Mouse (Mus musculus): ENCODE measurements around the gene Btnl2. TPM values are rescaled to one million over a fixed set of nuclear protein-coding genes. Genes with fewer than 3 reads are reported as not detected.

Gene Btnl2
- polyA plus RNA-seq, 1 experiment from 2014 or later = not detected

- Histone ChIP-seq H3K9ac (replicated peaks; ENCODE audit: low read length) (no peak overlapping the region), H3K27ac (ENCODE audit: low read length) (no peak overlapping the region), H3K4me3 (ENCODE audit: low read length) (no peak overlapping the region), H3K9me3 (ENCODE audit: low read length) (no peaks in the 10 kb centered on the region), H3K4me2 (replicated peaks; ENCODE audit: low read depth, low read length) (no peak overlapping the region), H3K27me3 (ENCODE audit: insufficient read depth, low read length) (0 out of 2 replicates have a peak, but pooled peaks cover 3% of the 10 kb centered on the region), H3K36me3 (ENCODE audit: insufficient read depth, low read length) (no peaks in the 10 kb centered on the region), H3K4me1 (ENCODE audit: insufficient read depth, low read length) (no peaks in the 10 kb centered on the region)
- WGBS = 84% methylated on average over 4 of the region's 4 CpGs
- ATAC-seq (ENCODE audit: low FRiP score, low TSS enrichment) = no peak
Observed at GRCm38 (mm10) chr17:34344882-34345281, 9.7 kb upstream of the Btnl2 start.

- Histone ChIP-seq H3K4me2 (replicated peaks; ENCODE audit: low read depth, low read length) (no peak overlapping the region), H3K36me3 (ENCODE audit: insufficient read depth, low read length) (no peaks in the 10 kb centered on the region), H3K4me1 (ENCODE audit: insufficient read depth, low read length) (no peaks in the 10 kb centered on the region), H3K9me3 (ENCODE audit: low read length) (no peaks in the 10 kb centered on the region), H3K4me3 (ENCODE audit: low read length) (no peak overlapping the region), H3K9ac (replicated peaks; ENCODE audit: low read length) (no peak overlapping the region), H3K27ac (ENCODE audit: low read length) (no peak overlapping the region), H3K27me3 (ENCODE audit: insufficient read depth, low read length) (0 out of 2 replicates have a peak, but pooled peaks cover 3% of the 10 kb centered on the region)
- WGBS = 81% methylated on average over 7 of the region's 7 CpGs
- ATAC-seq (ENCODE audit: low FRiP score, low TSS enrichment) = no peak
Observed at GRCm38 (mm10) chr17:34345486-34345885, 9.1 kb upstream of the Btnl2 start.

GRCm38 (mm10) chr17:34346041-34346440, 8.6 kb upstream of the Btnl2 start:
- H3K9me3 ChIP-seq (ENCODE audit: low read length) = no peaks in the 10 kb centered on the region
- no peak overlapping the region for H3K4me2 ChIP-seq (replicated peaks; ENCODE audit: low read depth, low read length)
- H3K4me1 ChIP-seq (ENCODE audit: insufficient read depth, low read length) = no peaks in the 10 kb centered on the region
- WGBS = 81% methylated on average over 3 of the region's 3 CpGs
- H3K9ac ChIP-seq (replicated peaks; ENCODE audit: low read length) = no peak overlapping the region
- H3K36me3 ChIP-seq (ENCODE audit: insufficient read depth, low read length) = no peaks in the 10 kb centered on the region
- H3K27me3 ChIP-seq (ENCODE audit: insufficient read depth, low read length) = 0 out of 2 replicates have a peak, but pooled peaks cover 3% of the 10 kb centered on the region
- no peak overlapping the region for H3K27ac ChIP-seq (ENCODE audit: low read length)
- no peak for ATAC-seq (ENCODE audit: low FRiP score, low TSS enrichment)
- H3K4me3 ChIP-seq (ENCODE audit: low read length) = no peak overlapping the region

GRCm38 (mm10) chr17:34347606-34348308, 6.9 kb upstream of the Btnl2 start:
- no peaks in the 10 kb centered on the region for H3K4me1 ChIP-seq (ENCODE audit: insufficient read depth, low read length)
- WGBS = 67% methylated on average over 6 of the region's 6 CpGs
- no peaks in the 10 kb centered on the region for H3K36me3 ChIP-seq (ENCODE audit: insufficient read depth, low read length)
- no peaks in the 10 kb centered on the region for H3K9me3 ChIP-seq (ENCODE audit: low read length)
- 0 out of 2 replicates have a peak, but pooled peaks cover 3% of the 10 kb centered on the region for H3K27me3 ChIP-seq (ENCODE audit: insufficient read depth, low read length)
- no peak overlapping the region for H3K27ac ChIP-seq (ENCODE audit: low read length)
- no peak for ATAC-seq (ENCODE audit: low FRiP score, low TSS enrichment)
- no peak overlapping the region for H3K4me3 ChIP-seq (ENCODE audit: low read length)
- no peak overlapping the region for H3K9ac ChIP-seq (replicated peaks; ENCODE audit: low read length)
- no peak overlapping the region for H3K4me2 ChIP-seq (replicated peaks; ENCODE audit: low read depth, low read length)

GRCm38 (mm10) chr17:34349429-34349828, 5.2 kb upstream of the Btnl2 start:
- no peak overlapping the region for H3K4me2 ChIP-seq (replicated peaks; ENCODE audit: low read depth, low read length)
- no peaks in the 10 kb centered on the region for H3K4me1 ChIP-seq (ENCODE audit: insufficient read depth, low read length)
- H3K9ac ChIP-seq (replicated peaks; ENCODE audit: low read length) = no peak overlapping the region
- no peaks in the 10 kb centered on the region for H3K36me3 ChIP-seq (ENCODE audit: insufficient read depth, low read length)
- 1% methylated on average over 4 of the region's 4 CpGs for WGBS
- H3K9me3 ChIP-seq (ENCODE audit: low read length) = no peaks in the 10 kb centered on the region
- no peak for ATAC-seq (ENCODE audit: low FRiP score, low TSS enrichment)
- H3K4me3 ChIP-seq (ENCODE audit: low read length) = no peak overlapping the region
- H3K27ac ChIP-seq (ENCODE audit: low read length) = no peak overlapping the region
- 0 out of 2 replicates have a peak, but pooled peaks cover 3% of the 10 kb centered on the region for H3K27me3 ChIP-seq (ENCODE audit: insufficient read depth, low read length)

- Histone ChIP-seq H3K4me1 (ENCODE audit: insufficient read depth, low read length) (no peaks in the 10 kb centered on the region), H3K9me3 (ENCODE audit: low read length) (no peaks in the 10 kb centered on the region), H3K36me3 (ENCODE audit: insufficient read depth, low read length) (no peaks in the 10 kb centered on the region), H3K4me2 (replicated peaks; ENCODE audit: low read depth, low read length) (no peak overlapping the region), H3K9ac (replicated peaks; ENCODE audit: low read length) (no peak overlapping the region), H3K4me3 (ENCODE audit: low read length) (no peak overlapping the region), H3K27me3 (ENCODE audit: insufficient read depth, low read length) (no peaks in the 10 kb centered on the region), H3K27ac (ENCODE audit: low read length) (no peak overlapping the region)
- 82% methylated on average over 1 of the region's 1 CpGs for WGBS
- ATAC-seq (ENCODE audit: low FRiP score, low TSS enrichment) = no peak
Observed at GRCm38 (mm10) chr17:34354940-34355339, 318 bp downstream of the Btnl2 start.

GRCm38 (mm10) chr17:34362954-34363546, 8.4 kb downstream of the Btnl2 start:
- no peaks in the 10 kb centered on the region for H3K4me1 ChIP-seq (ENCODE audit: insufficient read depth, low read length)
- WGBS = 83% methylated on average over 15 of the region's 15 CpGs
- H3K27me3 ChIP-seq (ENCODE audit: insufficient read depth, low read length) = no peaks in the 10 kb centered on the region
- H3K4me2 ChIP-seq (replicated peaks; ENCODE audit: low read depth, low read length) = no peak overlapping the region
- H3K9me3 ChIP-seq (ENCODE audit: low read length) = no peaks in the 10 kb centered on the region
- no peak overlapping the region for H3K4me3 ChIP-seq (ENCODE audit: low read length)
- ATAC-seq (ENCODE audit: low FRiP score, low TSS enrichment) = no peak
- no peaks in the 10 kb centered on the region for H3K36me3 ChIP-seq (ENCODE audit: insufficient read depth, low read length)
- no peak overlapping the region for H3K9ac ChIP-seq (replicated peaks; ENCODE audit: low read length)
- no peak overlapping the region for H3K27ac ChIP-seq (ENCODE audit: low read length)

- WGBS = 83% methylated on average over 3 of the region's 3 CpGs
- H3K9me3 ChIP-seq (ENCODE audit: low read length) = no peaks in the 10 kb centered on the region
- H3K27me3 ChIP-seq (ENCODE audit: insufficient read depth, low read length) = no peaks in the 10 kb centered on the region
- H3K4me2 ChIP-seq (replicated peaks; ENCODE audit: low read depth, low read length) = no peak overlapping the region
- H3K27ac ChIP-seq (ENCODE audit: low read length) = no peak overlapping the region
- H3K4me3 ChIP-seq (ENCODE audit: low read length) = no peak overlapping the region
- H3K9ac ChIP-seq (replicated peaks; ENCODE audit: low read length) = no peak overlapping the region
- no peaks in the 10 kb centered on the region for H3K36me3 ChIP-seq (ENCODE audit: insufficient read depth, low read length)
- no peak for ATAC-seq (ENCODE audit: low FRiP score, low TSS enrichment)
- no peaks in the 10 kb centered on the region for H3K4me1 ChIP-seq (ENCODE audit: insufficient read depth, low read length)
Observed at GRCm38 (mm10) chr17:34363676-34364310, 9.2 kb downstream of the Btnl2 start.

- no peaks in the 10 kb centered on the region for H3K9me3 ChIP-seq (ENCODE audit: low read length)
- no peak for ATAC-seq (ENCODE audit: low FRiP score, low TSS enrichment)
- H3K27ac ChIP-seq (ENCODE audit: low read length) = no peak overlapping the region
- H3K36me3 ChIP-seq (ENCODE audit: insufficient read depth, low read length) = no peaks in the 10 kb centered on the region
- WGBS = 65% methylated on average over 10 of the region's 10 CpGs
- no peaks in the 10 kb centered on the region for H3K4me1 ChIP-seq (ENCODE audit: insufficient read depth, low read length)
- no peak overlapping the region for H3K4me3 ChIP-seq (ENCODE audit: low read length)
- no peak overlapping the region for H3K9ac ChIP-seq (replicated peaks; ENCODE audit: low read length)
- no peaks in the 10 kb centered on the region for H3K27me3 ChIP-seq (ENCODE audit: insufficient read depth, low read length)
- no peak overlapping the region for H3K4me2 ChIP-seq (replicated peaks; ENCODE audit: low read depth, low read length)
Observed at GRCm38 (mm10) chr17:34365031-34365430, 10.4 kb downstream of the Btnl2 start.

- no peaks in the 10 kb centered on the region for H3K9me3 ChIP-seq (ENCODE audit: low read length)
- H3K9ac ChIP-seq (replicated peaks; ENCODE audit: low read length) = no peak overlapping the region
- H3K27me3 ChIP-seq (ENCODE audit: insufficient read depth, low read length) = no peaks in the 10 kb centered on the region
- no peaks in the 10 kb centered on the region for H3K4me1 ChIP-seq (ENCODE audit: insufficient read depth, low read length)
- H3K4me2 ChIP-seq (replicated peaks; ENCODE audit: low read depth, low read length) = no peak overlapping the region
- no peaks in the 10 kb centered on the region for H3K36me3 ChIP-seq (ENCODE audit: insufficient read depth, low read length)
- no peak for ATAC-seq (ENCODE audit: low FRiP score, low TSS enrichment)
- 77% methylated on average over 4 of the region's 4 CpGs for WGBS
- H3K27ac ChIP-seq (ENCODE audit: low read length) = no peak overlapping the region
- H3K4me3 ChIP-seq (ENCODE audit: low read length) = no peak overlapping the region
Observed at GRCm38 (mm10) chr17:34370563-34370962, 15.9 kb downstream of the Btnl2 start.
